Comparison of ENCODE assay signal across 39 mouse cellular contexts in the genomic region with DNA sequence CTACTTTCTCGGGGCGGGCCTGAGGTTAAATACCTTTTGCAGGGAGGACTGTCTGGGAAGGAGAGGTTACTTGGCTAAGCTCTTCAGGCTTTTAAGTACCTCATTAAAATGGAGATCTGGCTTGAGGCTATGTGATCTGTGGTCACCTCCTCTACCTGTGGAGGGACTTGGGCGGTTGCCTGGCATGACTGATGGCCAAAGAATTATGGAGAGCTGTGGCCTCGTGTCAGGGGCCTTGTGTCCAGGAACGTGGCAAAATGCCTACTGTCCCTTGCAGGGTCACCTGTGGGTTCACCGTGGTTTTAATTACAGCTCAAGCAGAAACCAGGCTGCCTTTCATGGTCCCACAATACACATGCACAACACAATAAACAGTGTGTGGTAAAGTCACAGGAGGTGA. TPM values are rescaled to one million over a fixed set of nuclear protein-coding genes. Genes with fewer than 3 reads are reported as not detected.
"Had no signal": no experiment of that assay in that cellular context is flagged by ENCODE, and none has a peak within 500 bp of the region (broad histone marks: within the 10 kb centered on the region; RNA-seq: fewer than 3 reads in every experiment).

No protein-coding gene starts in this region.

- ATAC-seq: hindbrain, embryonic 16.5 days; hindbrain, postnatal 0 days; inflammation-experienced regulatory T-cells, adult 6 months; intestine, embryonic 16.5 days; intestine, postnatal 0 days had no signal

- H3K4me1 ChIP-seq: heart, embryonic 12.5 days; heart, embryonic 13.5 days; heart, embryonic 15.5 days; hindbrain, embryonic 10.5 days; hindbrain, embryonic 12.5 days; hindbrain, embryonic 13.5 days; hindbrain, embryonic 15.5 days; kidney, embryonic 15.5 days had no signal

- H3K4me3 ChIP-seq: heart, embryonic 12.5 days; heart, embryonic 13.5 days; heart, embryonic 15.5 days; hindbrain, embryonic 10.5 days; hindbrain, embryonic 12.5 days; hindbrain, embryonic 13.5 days; hindbrain, embryonic 15.5 days; kidney, embryonic 15.5 days; layer of hippocampus, adult 2 months; left cerebral cortex, adult 2 months had no signal

- H3K36me3 ChIP-seq: heart, embryonic 12.5 days; heart, embryonic 13.5 days; heart, embryonic 15.5 days; hindbrain, embryonic 10.5 days; hindbrain, embryonic 12.5 days; hindbrain, embryonic 13.5 days; hindbrain, embryonic 15.5 days; kidney, embryonic 15.5 days had no signal

- H3K9ac ChIP-seq: heart, embryonic 12.5 days; heart, embryonic 13.5 days; heart, embryonic 15.5 days; hindbrain, embryonic 12.5 days; hindbrain, embryonic 13.5 days; hindbrain, embryonic 14.5 days; hindbrain, embryonic 15.5 days; kidney, embryonic 15.5 days had no signal

- H3K27me3 ChIP-seq: heart, embryonic 12.5 days; heart, embryonic 13.5 days; heart, embryonic 15.5 days; hindbrain, embryonic 12.5 days; hindbrain, embryonic 13.5 days; hindbrain, embryonic 15.5 days; kidney, embryonic 15.5 days had no signal

- H3K9me3 ChIP-seq: heart, embryonic 12.5 days; heart, embryonic 13.5 days; heart, embryonic 15.5 days; hindbrain, embryonic 10.5 days; hindbrain, embryonic 12.5 days; hindbrain, embryonic 13.5 days; hindbrain, embryonic 15.5 days; kidney, embryonic 15.5 days had no signal

- H3K27ac ChIP-seq: heart, embryonic 13.5 days; heart, embryonic 15.5 days; hindbrain, embryonic 10.5 days; hindbrain, embryonic 12.5 days; hindbrain, embryonic 13.5 days; hindbrain, embryonic 14.5 days; hindbrain, embryonic 15.5 days; hindbrain, postnatal 0 days; kidney, embryonic 15.5 days; kidney, postnatal 0 days; layer of hippocampus, adult 2 months; left cerebral cortex, adult 2 months had no signal

- H3K4me2 ChIP-seq: heart, embryonic 12.5 days; heart, embryonic 13.5 days; heart, embryonic 15.5 days; hindbrain, embryonic 12.5 days; hindbrain, embryonic 13.5 days; hindbrain, embryonic 14.5 days; hindbrain, embryonic 15.5 days; kidney, embryonic 15.5 days had no signal

- DNase-seq: heart, postnatal 10 days; heart, postnatal 14 days; heart, postnatal 36 days; heart, postnatal 4 days; kidney, adult 11 months; kidney, adult 18-20 months; kidney, adult 2 months; kidney, adult 8-10 months; kidney, adult 9 months; kidney, postnatal 10 days; kidney, postnatal 14 days; kidney, postnatal 25 days; kidney, postnatal 36 days; kidney, postnatal 4 days; layer of hippocampus, adult 9-11 months; layer of hippocampus, postnatal 36 days had no signal

RNA-seq across cellular contexts. Expression of a gene that starts 1.7 kb away (rescaled TPM):
- polyA plus RNA-seq: heart, embryonic 12.5 days; heart, embryonic 13.5 days; heart, postnatal 0 days; hindbrain, embryonic 10.5 days; hindbrain, embryonic 11.5 days; hindbrain, embryonic 12.5 days; hindbrain, embryonic 13.5 days; hindbrain, embryonic 14.5 days; hindbrain, embryonic 15.5 days; hindbrain, embryonic 16.5 days; hindbrain, postnatal 0 days; inflammation-experienced regulatory T-cells, adult 6 months; intestine, embryonic 14.5 days; intestine, embryonic 16.5 days; intestine, postnatal 0 days; kidney, adult 2 months; kidney, embryonic 14.5 days; kidney, embryonic 15.5 days; kidney, embryonic 16.5 days; kidney, postnatal 0 days; large intestine, adult 2 months had no signal
